Mouse (Mus musculus) stomach, embryonic 14.5 days (tissue): ENCODE results near the gene Srsf3. TPM values are rescaled to one million over a fixed set of nuclear protein-coding genes. Genes with fewer than 3 reads are reported as not detected.
"Not testable (repeated sequence)": the region's sequence is repeated elsewhere in the genome, so short reads cannot be mapped to it uniquely, and the experiment has no call there.

Experiments used
- ATAC-seq: fragments of 200-750 bp; cut with Nextera tagmentation; 2 replicates; pipeline ENCODE4 v1.8.0; 2017; ENCODE audit warnings: low read depth, moderate TSS enrichment; ENCODE audit not compliant: insufficient number of reproducible peaks, insufficient read depth, low FRiP score
- H3K27ac ChIP-seq: fragments of 300-500 bp; sonication (generic); 2 replicates; pipeline ENCODE4 v1.5.1; 2014; ENCODE audit warnings: mild to moderate bottlenecking, low read length, moderate library complexity, mixed read lengths
- H3K27me3 ChIP-seq: fragments of 300-500 bp; sonication (generic); 2 replicates; pipeline ENCODE4 v1.6.1; 2014; ENCODE audit warnings: low read length, control low read depth, mixed read lengths; ENCODE audit not compliant: control insufficient read depth, insufficient read depth
- H3K36me3 ChIP-seq: fragments of 300-500 bp; sonication (generic); 2 replicates; pipeline ENCODE4 v1.6.1; 2014; ENCODE audit warnings: mild to moderate bottlenecking, control low read depth, low read length, moderate library complexity, mixed read lengths; ENCODE audit not compliant: control insufficient read depth, insufficient read depth
- H3K4me1 ChIP-seq: fragments of 300-500 bp; sonication (generic); 2 replicates; pipeline ENCODE4 v1.6.1; 2014; ENCODE audit warnings: low read length, control low read depth, mixed read lengths; ENCODE audit not compliant: control insufficient read depth, insufficient read depth
- H3K4me2 ChIP-seq: fragments of 300-500 bp; sonication (generic); replicated peaks from 2 replicates; pipeline ENCODE4 v1.6.1; 2014; ENCODE audit warnings: low read depth, low read length, control low read depth
- H3K4me3 ChIP-seq: fragments of 300-500 bp; sonication (generic); 2 replicates; pipeline ENCODE4 v1.5.1; 2014; ENCODE audit warnings: low read depth, low read length, control low read depth
- H3K9ac ChIP-seq: fragments of 300-500 bp; sonication (generic); replicated peaks from 2 replicates; pipeline ENCODE4 v1.6.1; 2014; ENCODE audit warnings: low read depth, mild to moderate bottlenecking, control low read depth, low read length, moderate library complexity, mixed read lengths
- H3K9me3 ChIP-seq: fragments of 300-500 bp; sonication (generic); 2 replicates; pipeline ENCODE4 v1.6.1; 2016; ENCODE audit warnings: low read depth, low read length, control low read depth; ENCODE audit not compliant: control insufficient read depth
- WGBS: fragments of 180-500 bp; shearing (Covaris S2); extraction: QIAGEN DNeasy Blood & Tissue Kit; methylation state at CpG from one replicate; pipeline ENCODE4 v1.1.7; 2014; 5-methylcytosine and 5-hydroxymethylcytosine counted together
- polyA plus RNA-seq: library from polyadenylated mRNA; unstranded; fragments of >200 nt; fragmentation: Nextera tagmentation; extraction: Ambion mirVana; gene quantifications from 2 replicates; pipeline ENCODE4 v1.2.1, GENCODE M21; 2014

The Srsf3 gene
- polyA plus RNA-seq, 1 experiment from 2014 or later = 593 TPM

- Histone ChIP-seq H3K27me3 (no peaks in the 10 kb centered on the region), H3K9ac (no peak overlapping the region), H3K4me3 (no peak overlapping the region), H3K4me2 (no peak overlapping the region), H3K9me3 (no peaks in the 10 kb centered on the region), H3K36me3 (no peaks in the 10 kb centered on the region), H3K27ac (no peak overlapping the region), H3K4me1 (0 out of 2 replicates have a peak, but pooled peaks cover 9% of the 10 kb centered on the region)
- WGBS = 76% methylated on average over 21 of the region's 21 CpGs
- no peak for ATAC-seq
These were observed 33.0 kb downstream of the Srsf3 start for GRCm38 (mm10) chr17:29065245-29065940.

GRCm38 (mm10) chr17:29065971-29066370 is 33.5 kb downstream of the Srsf3 start:
- H3K9ac ChIP-seq = no peak overlapping the region
- H3K36me3 ChIP-seq = no peaks in the 10 kb centered on the region
- H3K9me3 ChIP-seq = no peaks in the 10 kb centered on the region
- no peak for ATAC-seq
- H3K27ac ChIP-seq = no peak overlapping the region
- 92% methylated on average over 3 of the region's 3 CpGs for WGBS
- H3K27me3 ChIP-seq = no peaks in the 10 kb centered on the region
- H3K4me1 ChIP-seq = 0 out of 2 replicates have a peak, but pooled peaks cover 9% of the 10 kb centered on the region
- no peak overlapping the region for H3K4me3 ChIP-seq
- no peak overlapping the region for H3K4me2 ChIP-seq

GRCm38 (mm10) chr17:29067416-29067815 is 35.0 kb downstream of the Srsf3 start:
- WGBS = 90% methylated on average over 3 of the region's 3 CpGs
- H3K27ac ChIP-seq, H3K36me3 ChIP-seq, H3K4me3 ChIP-seq, H3K9ac ChIP-seq, H3K4me2 ChIP-seq, H3K9me3 ChIP-seq, ATAC-seq, H3K4me1 ChIP-seq, H3K27me3 ChIP-seq: not testable (repeated sequence)

- Histone ChIP-seq H3K27ac (no peak overlapping the region), H3K36me3 (no peaks in the 10 kb centered on the region), H3K4me3 (no peak overlapping the region), H3K9ac (no peak overlapping the region), H3K4me1 (peaks cover 10% of the 10 kb centered on the region; the same call in 1 of the 2 replicates), H3K9me3 (no peaks in the 10 kb centered on the region), H3K4me2 (no peak overlapping the region), H3K27me3 (no peaks in the 10 kb centered on the region)
- 47% methylated on average over 5 of the region's 5 CpGs for WGBS
- ATAC-seq = no peak
These were observed 35.4 kb downstream of the Srsf3 start for GRCm38 (mm10) chr17:29067847-29068246.

- Histone ChIP-seq H3K36me3 (no peaks in the 10 kb centered on the region), H3K27ac (no peak overlapping the region), H3K4me1 (peaks cover 14% of the 10 kb centered on the region; the same call in 1 of the 2 replicates), H3K9ac (no peak overlapping the region), H3K4me3 (no peak overlapping the region), H3K27me3 (no peaks in the 10 kb centered on the region), H3K9me3 (no peaks in the 10 kb centered on the region), H3K4me2 (no peak overlapping the region)
- no peak for ATAC-seq
- 64% methylated on average over 10 of the region's 10 CpGs for WGBS
These were observed 36.6 kb downstream of the Srsf3 start for GRCm38 (mm10) chr17:29069063-29069462.

GRCm38 (mm10) chr17:29071820-29072219 is 39.4 kb downstream of the Srsf3 start:
- H3K4me3 ChIP-seq = no peak overlapping the region
- H3K36me3 ChIP-seq = no peaks in the 10 kb centered on the region
- H3K27me3 ChIP-seq = no peaks in the 10 kb centered on the region
- WGBS = 57% methylated on average over 5 of the region's 5 CpGs
- no peaks in the 10 kb centered on the region for H3K9me3 ChIP-seq
- no peak overlapping the region for H3K9ac ChIP-seq
- peaks cover 14% of the 10 kb centered on the region; the same call in 1 of the 2 replicates for H3K4me1 ChIP-seq
- no peak overlapping the region for H3K27ac ChIP-seq
- no peak for ATAC-seq
- H3K4me2 ChIP-seq = no peak overlapping the region

- Histone ChIP-seq H3K27me3 (no peaks in the 10 kb centered on the region), H3K4me3 (no peak overlapping the region), H3K9me3 (no peaks in the 10 kb centered on the region), H3K36me3 (no peaks in the 10 kb centered on the region), H3K4me1 (peaks cover 14% of the 10 kb centered on the region; the same call in 1 of the 2 replicates), H3K9ac (no peak overlapping the region), H3K27ac (no peak overlapping the region; the same call in 1 of the 2 replicates), H3K4me2 (no peak overlapping the region)
- WGBS = 19% methylated on average over 11 of the region's 11 CpGs
- ATAC-seq = no peak
These were observed 40.4 kb downstream of the Srsf3 start for GRCm38 (mm10) chr17:29072701-29073307.

- no peak overlapping the region for H3K4me2 ChIP-seq
- H3K4me1 ChIP-seq = peaks cover 14% of the 10 kb centered on the region; the same call in 1 of the 2 replicates
- WGBS = 44% methylated on average over 5 of the region's 5 CpGs
- no peaks in the 10 kb centered on the region for H3K36me3 ChIP-seq
- no peaks in the 10 kb centered on the region for H3K9me3 ChIP-seq
- H3K27ac ChIP-seq = no peak overlapping the region; the same call in 1 of the 2 replicates
- no peak for ATAC-seq
- no peak overlapping the region for H3K9ac ChIP-seq
- no peaks in the 10 kb centered on the region for H3K27me3 ChIP-seq
- H3K4me3 ChIP-seq = no peak overlapping the region
These were observed 40.9 kb downstream of the Srsf3 start for GRCm38 (mm10) chr17:29073313-29073712.
